Mouse (Mus musculus) heart, adult 2 months (tissue): Measurements from ENCODE around the gene Mpeg1.

Experiments used
- CTCF ChIP-seq: fragments of 200-600 bp; IDR thresholded peaks from 2 replicates; pipeline ENCODE4 v1.8.1; 2022; ENCODE audit warnings: antibody characterized with exemption, mild to moderate bottlenecking, moderate library complexity
- EP300 ChIP-seq: fragments of 200-500 bp; IDR thresholded peaks from 2 replicates; pipeline ENCODE4 v1.6.1; 2011; ENCODE audit warnings: low read depth, low read length, control low read depth; ENCODE audit not compliant: insufficient read depth
- POLR2A ChIP-seq: fragments of 200-500 bp; IDR thresholded peaks from 2 replicates; pipeline ENCODE4 v1.6.1; 2011; ENCODE audit warnings: mild to moderate bottlenecking, low read depth, low read length, control low read depth; ENCODE audit not compliant: insufficient read depth

GRCm38 (mm10) chr19:12433033-12433432 lies 27.5 kb upstream of the Mpeg1 start:
- TF ChIP-seq POLR2A (no peak), CTCF (peak; percentile 72), EP300 (no peak)
